Mouse (Mus musculus) embryo, embryonic 11 days (tissue): ENCODE results near the gene Itga9.

Experiments
- DNase-seq: peaks from one replicate; pipeline ENCODE4 v3.0.0-alpha.2; 2015

The Itga9 gene

DNA sequence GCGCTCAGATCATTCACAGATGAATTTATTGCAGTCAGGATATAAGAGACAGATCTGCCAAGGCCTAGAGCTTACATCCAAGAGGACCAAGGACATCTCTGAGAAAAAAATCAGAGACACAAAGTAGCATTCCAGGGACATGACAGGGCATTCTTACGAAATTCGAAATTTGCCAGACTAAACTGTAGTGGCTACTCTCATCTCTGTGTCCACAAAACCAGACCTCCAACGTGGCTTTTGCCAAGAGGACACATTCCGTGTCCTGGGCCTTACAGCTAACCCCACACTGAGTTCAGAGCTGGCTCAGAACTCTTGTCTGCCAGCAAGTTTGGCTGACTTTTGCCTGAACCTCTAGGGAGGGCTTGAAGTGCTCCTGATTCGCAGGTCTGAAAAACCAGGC lies 279.3 kb downstream of the Itga9 start:
- DNase-seq = no peak

- no peak for DNase-seq
Measured at GRCm38 (mm10) chr9:118887201-118887600, 280.7 kb downstream of the Itga9 start.

GRCm38 (mm10) chr9:118887734-118888133 lies 281.2 kb downstream of the Itga9 start:
- DNase-seq = no peak

DNA sequence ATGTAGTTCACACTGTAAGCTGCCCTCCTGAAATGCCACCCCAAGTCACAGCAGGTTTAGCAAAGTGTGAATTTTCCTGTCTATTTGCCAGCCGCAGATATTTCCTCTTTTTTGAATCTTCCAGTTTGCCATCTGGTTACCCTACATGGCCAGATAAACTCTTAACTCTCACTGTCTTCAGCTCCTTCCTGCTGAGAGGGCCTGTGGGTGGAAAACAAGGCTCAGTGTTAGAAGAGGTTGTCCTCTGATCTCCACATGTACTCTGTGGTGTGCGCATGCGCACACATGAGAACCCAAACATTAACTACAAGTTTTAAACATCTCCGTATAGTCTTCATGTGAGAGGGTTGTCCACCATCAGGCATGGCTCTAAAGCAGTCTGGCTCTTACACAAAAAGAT lies 283.7 kb downstream of the Itga9 start:
- no peak for DNase-seq

DNA sequence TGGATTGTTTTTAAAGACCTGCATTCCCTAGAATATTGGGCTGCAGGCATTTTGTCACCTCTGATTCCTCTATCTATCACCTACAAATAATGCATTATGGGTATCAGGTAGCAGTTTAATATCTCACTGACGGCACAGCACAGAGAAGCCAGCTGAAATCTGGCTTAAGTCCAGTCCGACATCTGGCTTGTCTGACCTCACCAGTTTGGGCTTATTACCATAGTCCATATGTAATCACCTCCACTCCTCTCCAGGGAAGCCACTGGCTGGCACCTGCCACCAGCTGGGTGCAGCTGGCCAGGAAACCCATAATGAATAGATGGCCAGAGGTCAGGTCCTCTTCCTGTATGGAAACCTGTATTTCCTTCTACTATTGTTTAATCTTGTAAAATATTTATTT lies 284.2 kb downstream of the Itga9 start:
- DNase-seq = no peak

DNA sequence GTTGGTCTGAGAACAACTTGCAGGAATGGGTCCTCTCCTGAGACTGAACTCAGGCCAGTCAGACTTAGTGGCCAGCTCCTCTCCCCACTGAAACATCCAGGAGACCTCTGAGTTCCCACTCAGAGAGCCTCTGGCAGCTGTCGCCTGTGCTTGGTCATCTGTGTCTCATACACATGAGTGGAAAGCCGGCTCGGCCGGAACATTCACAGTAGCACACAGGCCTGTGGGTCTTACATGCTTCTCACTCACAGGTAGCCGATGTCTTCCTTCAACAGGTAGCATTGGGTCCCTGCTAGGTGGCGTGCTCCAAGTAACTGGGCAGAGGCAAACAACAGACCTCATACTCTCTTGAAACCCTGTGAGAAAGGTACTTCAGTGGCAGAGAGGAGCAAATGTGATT lies 284.6 kb downstream of the Itga9 start:
- no peak for DNase-seq

DNA sequence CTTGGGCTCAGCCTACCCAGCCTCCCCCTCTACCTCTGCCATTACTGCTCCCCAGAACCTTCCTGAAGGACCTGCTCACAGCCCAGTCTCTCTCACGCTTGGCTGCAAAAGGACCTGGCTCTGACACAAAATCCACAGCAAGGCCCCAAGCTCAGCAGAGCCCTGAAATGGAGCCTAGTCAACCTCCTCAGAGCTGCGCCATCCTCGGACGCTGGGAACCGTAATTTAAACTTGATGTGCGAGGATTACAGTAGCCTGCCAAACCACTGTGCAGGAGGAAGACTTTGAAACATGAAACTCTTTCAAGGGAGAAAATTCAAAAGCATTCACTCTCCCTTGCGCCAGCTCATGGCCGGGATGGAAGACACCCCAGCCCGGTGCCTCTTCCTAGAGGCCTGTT lies 285.1 kb downstream of the Itga9 start:
- DNase-seq = peak; percentile 34

DNA sequence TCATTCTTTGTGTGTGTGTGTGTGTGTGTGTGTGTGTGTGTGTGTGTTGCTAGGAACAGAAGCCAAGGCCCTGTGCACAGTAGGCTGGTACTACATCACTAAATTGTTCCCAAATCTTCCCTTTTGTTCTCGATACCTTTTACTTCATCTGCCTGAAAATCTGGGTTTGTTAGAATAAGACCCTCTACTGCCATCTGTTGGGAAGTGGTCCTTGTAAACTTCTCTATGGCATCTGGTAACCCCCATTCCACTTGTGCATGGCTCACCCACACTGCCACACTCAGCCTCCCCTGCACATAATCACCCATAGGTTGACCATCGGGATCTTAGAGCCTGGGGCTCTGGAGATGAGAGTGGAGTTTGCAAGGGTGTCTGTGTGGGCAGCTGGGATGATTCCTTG lies 288.6 kb downstream of the Itga9 start:
- DNase-seq = peak; percentile 56

GRCm38 (mm10) chr9:118900677-118901076 lies 294.2 kb downstream of the Itga9 start:
- DNase-seq = no peak

DNA sequence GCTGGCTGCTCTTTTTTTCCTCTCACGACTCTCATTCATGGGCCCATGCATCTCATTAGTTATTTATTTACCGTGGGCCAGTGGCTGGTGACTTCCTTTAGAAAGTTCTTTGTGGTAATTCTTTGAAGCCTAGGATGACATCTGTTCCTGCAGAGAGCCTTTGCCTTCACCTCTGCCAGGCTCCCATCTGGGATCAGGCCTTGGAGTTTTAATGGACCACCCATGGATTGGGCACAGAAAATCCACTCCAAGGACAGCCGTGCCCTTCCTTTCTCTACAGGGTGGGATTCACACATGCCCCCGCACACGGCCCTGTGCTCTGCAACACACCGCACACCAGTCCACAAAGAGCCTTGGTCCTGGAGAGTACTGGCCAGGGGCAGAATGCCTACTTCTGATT lies 295.4 kb downstream of the Itga9 start:
- peak; percentile 16 for DNase-seq

- peak; percentile 89 for DNase-seq
Measured at GRCm38 (mm10) chr9:118907934-118908620, 301.6 kb downstream of the Itga9 start.

- no peak for DNase-seq
Measured at GRCm38 (mm10) chr9:118913048-118913447, 306.6 kb downstream of the Itga9 start.

- no peak for DNase-seq
Measured at GRCm38 (mm10) chr9:118913613-118914012, 307.1 kb downstream of the Itga9 start.

DNA sequence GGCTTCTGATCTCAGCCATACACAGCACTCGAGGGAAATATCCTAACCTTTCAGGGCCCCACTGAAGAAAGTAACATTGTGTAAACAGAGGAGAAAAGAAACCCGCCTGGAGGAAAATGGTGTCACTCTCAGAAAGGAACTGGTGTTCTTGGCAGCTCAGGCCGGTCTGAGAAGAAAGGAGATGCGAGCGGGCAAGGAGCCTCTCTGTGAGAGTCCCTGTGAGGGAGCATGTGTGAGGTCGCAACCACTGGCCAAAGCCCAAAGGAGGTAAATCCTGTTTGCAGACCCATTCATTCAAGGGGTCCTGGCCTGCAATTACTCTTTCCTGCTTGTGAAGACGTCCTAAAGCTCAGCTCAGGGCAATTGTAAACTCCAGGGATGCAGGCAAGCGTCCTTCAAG lies 308.1 kb downstream of the Itga9 start:
- no peak for DNase-seq

DNA sequence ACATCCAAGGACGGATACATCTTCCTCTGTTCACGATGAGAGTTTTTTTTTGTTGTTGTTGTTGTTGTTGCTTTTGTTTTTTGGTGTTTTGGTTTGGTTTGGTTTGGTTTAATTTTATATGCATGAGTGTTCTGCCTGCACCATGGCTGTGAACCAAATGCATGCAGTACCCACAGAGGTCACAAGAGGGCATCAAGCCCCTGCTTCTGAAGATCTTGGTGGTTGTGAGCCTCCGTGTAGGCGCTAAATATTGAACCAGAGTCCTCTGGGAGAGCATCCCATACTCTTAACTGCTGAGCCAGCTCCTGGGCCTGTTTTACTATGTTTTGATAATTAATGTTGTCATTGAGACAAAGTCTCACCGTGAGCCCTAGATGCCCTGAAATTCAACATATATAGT lies 308.8 kb downstream of the Itga9 start:
- no peak for DNase-seq

DNA sequence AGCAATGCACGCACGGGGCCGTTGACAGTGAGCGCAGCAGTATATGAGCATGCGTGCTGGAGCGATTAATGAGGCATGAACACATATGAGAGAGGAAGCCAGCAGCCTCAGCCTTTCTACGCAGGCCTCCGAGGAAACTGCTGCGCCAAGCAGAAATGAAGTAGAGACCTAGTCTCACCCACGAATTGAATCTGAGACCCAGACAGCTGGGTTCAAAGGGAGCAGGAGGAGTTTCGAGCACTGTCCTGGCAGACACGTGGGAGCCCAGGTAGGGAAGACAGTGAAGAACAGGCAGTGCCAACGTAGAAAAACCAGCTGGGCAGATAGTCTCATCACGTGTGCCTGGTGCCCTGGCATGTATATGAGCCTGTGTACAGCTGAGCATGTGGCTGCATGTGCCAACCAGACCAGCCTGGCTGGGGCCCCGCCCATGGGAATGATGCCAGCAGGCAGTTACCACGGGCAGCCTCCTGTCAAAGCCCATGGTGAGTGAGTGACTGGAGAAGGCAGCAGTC lies 313.2 kb downstream of the Itga9 start:
- no peak for DNase-seq

GRCm38 (mm10) chr9:118920798-118921515 lies 314.5 kb downstream of the Itga9 start:
- DNase-seq = peak; percentile 89

DNA sequence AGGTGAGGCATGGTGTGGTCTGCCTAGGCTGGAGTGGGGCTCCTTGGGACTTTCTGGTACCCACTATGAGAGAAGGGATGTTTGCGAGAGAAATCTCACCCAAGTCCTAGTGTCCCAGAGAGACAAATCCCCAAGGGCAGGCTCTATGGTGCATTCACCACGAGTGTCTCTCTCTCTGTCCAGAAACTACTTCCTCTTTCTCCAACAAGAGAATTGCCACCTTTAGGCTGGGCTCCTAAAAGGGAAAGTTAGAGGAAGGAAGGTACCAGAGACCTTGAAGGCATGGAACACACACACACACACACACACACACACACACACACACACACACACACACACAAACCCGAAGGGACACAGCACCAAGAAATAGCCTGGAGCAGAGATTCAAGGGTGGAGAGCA lies 315.4 kb downstream of the Itga9 start:
- no peak for DNase-seq

- DNase-seq = no peak
Measured at GRCm38 (mm10) chr9:118924554-118925085, 318.1 kb downstream of the Itga9 start.

DNA sequence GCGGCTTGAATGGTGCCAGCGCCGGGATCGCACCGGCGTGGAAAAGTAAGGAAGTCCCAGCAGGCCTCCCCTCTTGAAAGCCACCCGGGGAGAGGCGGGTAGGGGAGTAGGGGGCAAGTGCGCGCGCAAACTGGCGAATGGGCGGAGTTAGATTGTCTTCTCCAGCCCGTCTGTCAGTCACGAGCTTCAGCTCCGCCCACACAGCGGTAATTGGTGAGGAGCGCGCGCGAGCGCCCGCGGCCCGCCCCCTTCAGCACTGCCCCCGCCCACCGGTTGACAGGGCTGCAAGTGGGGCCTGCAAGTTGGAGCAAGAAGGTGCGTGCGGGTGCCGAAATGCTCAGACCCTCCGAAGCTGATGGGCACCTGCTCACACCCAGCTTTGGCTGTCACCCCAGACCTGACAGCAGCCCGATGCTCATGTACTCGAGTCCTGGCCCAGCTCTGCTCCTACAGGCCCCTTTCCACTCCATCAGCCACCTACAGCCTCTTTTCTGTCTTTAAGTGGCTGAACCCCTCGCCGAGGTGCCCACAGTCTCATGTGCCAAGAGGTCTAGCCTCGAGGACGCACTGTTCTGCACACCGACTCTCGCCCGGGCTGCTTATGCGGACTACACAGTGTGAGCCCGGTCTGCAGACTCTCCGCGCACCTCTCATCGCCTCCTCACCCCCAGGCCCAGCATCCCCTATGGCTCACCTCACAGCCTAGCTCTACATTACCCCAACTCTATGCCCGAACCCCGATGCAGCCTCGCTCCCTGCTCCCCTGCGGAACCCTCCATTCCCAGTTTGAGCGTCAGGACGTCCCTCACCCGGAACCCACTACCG lies 319.0 kb downstream of the Itga9 start:
- DNase-seq = peak; percentile 97

GRCm38 (mm10) chr9:118926111-118926650 lies 319.7 kb downstream of the Itga9 start, which contains the start of gene Ctdspl:
Ctdspl (plus strand) TSS chr9:118926453.
- peak; percentile 72 for DNase-seq

GRCm38 (mm10) chr9:118926688-118927321 lies 320.3 kb downstream of the Itga9 start:
- peak; percentile 53 for DNase-seq
